Mouse (Mus musculus) liver, embryonic 14.5 days (tissue): ENCODE data around the gene Sash1.

Source experiments
- CTCF ChIP-seq: IDR thresholded peaks from 2 replicates; pipeline ENCODE4 v1.5.1; 2016; ENCODE audit warnings: antibody characterized with exemption, low read depth, control low read depth
- EP300 ChIP-seq: IDR thresholded peaks from 2 replicates; pipeline ENCODE4 v1.6.1; 2016; ENCODE audit warnings: antibody characterized with exemption, low read depth

- TF ChIP-seq CTCF (no peak), EP300 (no peak)
Measured at GRCm38 (mm10) chr10:8878381-8878780, 7.5 kb downstream of the Sash1 start.
